Mouse (Mus musculus) bone marrow macrophage, adult 2 months (primary cell): ENCODE measurements around the gene Gm8251.

Experiments
- CTCF ChIP-seq: IDR thresholded peaks from 2 replicates; pipeline ENCODE4 v1.5.1; 2012; ENCODE audit warnings: low read depth, mild to moderate bottlenecking, low read length, moderate library complexity
- POLR2A ChIP-seq: IDR thresholded peaks from 2 replicates; pipeline ENCODE4 v1.6.1; 2012; ENCODE audit warnings: mild to moderate bottlenecking, low read depth, low read length, borderline replicate concordance

DNA sequence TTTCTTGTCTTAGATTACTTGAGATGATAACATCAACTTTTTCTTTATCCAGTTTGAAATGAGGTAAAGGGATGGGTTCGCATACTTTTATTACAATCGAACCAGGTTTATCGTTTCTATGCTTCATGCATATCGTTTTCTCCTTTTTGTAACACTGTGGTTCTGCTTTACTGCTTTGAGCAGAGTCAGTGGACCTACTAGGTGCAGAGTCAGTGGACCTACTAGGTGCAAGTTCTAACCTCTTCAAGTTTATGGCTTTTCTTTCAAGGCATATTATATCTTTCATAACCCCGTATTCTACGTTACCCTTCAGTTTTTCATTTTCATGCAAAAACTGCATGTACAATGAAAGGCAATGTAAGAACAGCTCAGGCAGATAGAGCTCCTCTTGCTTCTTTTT, 1.7 kb upstream of the Gm8251 start:
- TF ChIP-seq CTCF (no peak), POLR2A (no peak)
